Mouse (Mus musculus): ENCODE results near the gene Klhl21.

GRCm38 (mm10) chr4:151999481-151999880 lies 9.1 kb upstream of the Klhl21 start:
- TF ChIP-seq CTCF (IDR thresholded peaks at IDR 0.05) (no peak), EP300 (IDR thresholded peaks at IDR 0.05) (no peak)

Data from lung, postnatal 0 days (tissue).